28 mouse cellular contexts compared by ENCODE assay signal in the genomic region with DNA sequence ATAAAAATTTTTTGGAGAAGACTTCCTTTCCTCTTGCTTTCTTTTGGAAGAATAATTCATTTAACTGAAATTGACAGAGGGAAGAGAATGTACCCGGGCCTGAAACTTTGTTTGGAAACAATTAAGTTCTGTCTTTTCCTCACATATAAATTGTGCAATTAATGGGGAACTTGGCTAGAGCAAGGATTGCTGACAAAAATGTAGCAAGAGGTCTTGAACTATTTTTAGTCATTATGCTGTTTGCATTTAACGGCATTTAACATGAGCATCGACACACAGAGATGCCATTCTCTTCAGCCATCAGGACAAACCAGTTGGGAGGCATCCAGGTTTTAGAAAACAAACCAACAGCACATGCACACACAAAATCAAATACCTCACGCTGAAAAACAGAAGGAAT. TPM values are rescaled to one million over a fixed set of nuclear protein-coding genes. Genes with fewer than 3 reads are reported as not detected.
A peak's percentile ranks its signal among the peaks of the same experiment; 100 is the strongest.
DNase-seq lines count a peak whose midpoint lies in the region; ATAC-seq and TF ChIP-seq lines count a peak whose summit lies in the region.
"Had no signal": no experiment of that assay in that cellular context is flagged by ENCODE, and none has a peak within 500 bp of the region (broad histone marks: within the 10 kb centered on the region; RNA-seq: fewer than 3 reads in every experiment).

No protein-coding gene starts in this region.

- TF ChIP-seq EP300 in liver, postnatal 0 days (IDR thresholded peaks at IDR 0.05; ENCODE audit: low read depth) = no peak

- DNase-seq in liver, postnatal 0 days = no peak
- DNase-seq in liver (no peak), NIH3T3 (ENCODE audit: low read depth) (peak; percentile 79)
- no peak for DNase-seq in adrenal gland, postnatal 10 days
- DNase-seq in adrenal gland, postnatal 14 days = no peak
- DNase-seq: cerebellum, adult 18-20 months; cerebellum, postnatal 14 days; gastrocnemius, postnatal 36 days; kidney, adult 8-10 months; kidney, postnatal 36 days; lung, postnatal 14 days; thymus, adult 2 months had no signal

- 0 out of 2 replicates have a peak, but pooled peaks have one; percentile 4 for ATAC-seq in liver, postnatal 0 days
- ATAC-seq in common myeloid progenitor, adult 5-6 weeks (replicated peaks; ENCODE audit: low read depth, poor library complexity, severe bottlenecking) = 0 out of 2 replicates have a peak, but pooled peaks have one; percentile 29
- ATAC-seq in megakaryocyte progenitor cell, adult 5-6 weeks (replicated peaks; ENCODE audit: poor library complexity) = peak; percentile 87
- ATAC-seq: forebrain, embryonic 16.5 days; hindbrain, embryonic 16.5 days; intestine, embryonic 15.5 days had no signal

- H3K27me3 ChIP-seq in liver, postnatal 0 days (ENCODE audit: insufficient read depth, low read length) = no peaks in the 10 kb centered on the region
- H3K27me3 ChIP-seq: intestine, embryonic 15.5 days; limb, embryonic 13.5 days; liver, embryonic 15.5 days had no signal

- peaks cover 6% of the 10 kb centered on the region; the same call in 1 of the 2 replicates for H3K4me1 ChIP-seq in liver, postnatal 0 days (ENCODE audit: insufficient read depth)
- H3K4me1 ChIP-seq: hindbrain, embryonic 10.5 days; intestine, embryonic 15.5 days; liver, embryonic 15.5 days had no signal

- no peaks in the 10 kb centered on the region for H3K9me3 ChIP-seq in liver, postnatal 0 days (ENCODE audit: low read length)
- H3K9me3 ChIP-seq: hindbrain, embryonic 10.5 days; intestine, embryonic 15.5 days; limb, embryonic 13.5 days; liver, embryonic 15.5 days had no signal

- no peak overlapping the region for H3K9ac ChIP-seq in liver, postnatal 0 days (replicated peaks)
- H3K9ac ChIP-seq: intestine, embryonic 15.5 days; limb, embryonic 13.5 days; liver, embryonic 15.5 days had no signal

- H3K36me3 ChIP-seq in liver, postnatal 0 days (replicated peaks; ENCODE audit: insufficient read depth, low read length) = no peaks in the 10 kb centered on the region
- H3K36me3 ChIP-seq: hindbrain, embryonic 10.5 days; intestine, embryonic 15.5 days; limb, embryonic 13.5 days; liver, embryonic 15.5 days had no signal

- no peak overlapping the region for H3K4me2 ChIP-seq in liver, postnatal 0 days (ENCODE audit: low read depth, low read length)
- H3K4me2 ChIP-seq: intestine, embryonic 15.5 days; limb, embryonic 13.5 days; liver, embryonic 15.5 days had no signal

- TF ChIP-seq CTCF in liver, postnatal 0 days (IDR thresholded peaks at IDR 0.05; ENCODE audit: low read depth) = no peak

- H3K27ac ChIP-seq in liver, postnatal 0 days (ENCODE audit: low read depth) = peak overlapping the region; percentile 34; the same call in 1 of the 2 replicates
- H3K27ac ChIP-seq: hindbrain, embryonic 10.5 days; intestine, embryonic 15.5 days; limb, embryonic 13.5 days; liver, embryonic 15.5 days had no signal

- WGBS in liver, postnatal 0 days (ENCODE audit: insufficient replicate concordance) = 49% methylated on average over 4 of the region's 4 CpGs

- H3K4me3 ChIP-seq in liver, postnatal 0 days (ENCODE audit: low read depth, low read length) = no peak overlapping the region
- H3K4me3 ChIP-seq: hindbrain, embryonic 10.5 days; intestine, embryonic 15.5 days; limb, embryonic 13.5 days; liver, embryonic 15.5 days had no signal

RNA-seq across cellular contexts. Expression of a gene that starts 36.6 kb away (rescaled TPM):
- polyA plus RNA-seq in liver, postnatal 0 days (2015; fragmentation: Nextera tagmentation; extraction: Ambion mirVana) = not detected in 2 replicates
- total RNA-seq in common myeloid progenitor, adult 5-6 weeks (2017) = not detected in 2 replicates
- not detected in 2 replicates for total RNA-seq in megakaryocyte progenitor cell, adult 5-6 weeks (2015)
- not detected in 2 replicates for total RNA-seq in megakaryocyte progenitor cell, adult 5-6 weeks (2017)
- not detected for total RNA-seq in adrenal gland, postnatal 10 days (2021)
- total RNA-seq in adrenal gland, postnatal 14 days (2021) = not detected in 2 replicates
- total RNA-seq: adrenal gland, postnatal 4 days; gastrocnemius, postnatal 36 days; layer of hippocampus, adult 8-10 months; left cerebral cortex, postnatal 14 days; MEL; neutrophil, adult 5-6 weeks had no signal
- polyA plus RNA-seq: C2C12; forebrain, embryonic 16.5 days; heart, postnatal 0 days; hindbrain, embryonic 10.5 days; hindbrain, embryonic 16.5 days; intestine, embryonic 15.5 days; limb, embryonic 13.5 days; liver, embryonic 15.5 days; stomach, postnatal 0 days; thymus, adult 2 months had no signal

Comparison
In these comparisons a context has a peak if more than half of its experiments do, and no peak if none do; other contexts are left out.
1. ATAC-seq: peak in every context shown above with its lines; median percentile 87 in megakaryocyte progenitor cell, adult 5-6 weeks; 29 in common myeloid progenitor, adult 5-6 weeks; 4 in liver, postnatal 0 days.